Mouse (Mus musculus) T-helper 17 cell (primary cell): ENCODE data around the gene Tmtc1.

Experiments used
- in situ Hi-C, 2 experiments: fragments of 300-600 bp; cut with MboI, MseI; formaldehyde crosslinking; loops; 1 replicate in 1 of 2; 2 replicates in 1 of 2; pipeline ENCODE4 v1.15.1; 2025; ENCODE audit warnings: high pct_unique_total_duplicates in 2 of 2

Gene Tmtc1

DNA sequence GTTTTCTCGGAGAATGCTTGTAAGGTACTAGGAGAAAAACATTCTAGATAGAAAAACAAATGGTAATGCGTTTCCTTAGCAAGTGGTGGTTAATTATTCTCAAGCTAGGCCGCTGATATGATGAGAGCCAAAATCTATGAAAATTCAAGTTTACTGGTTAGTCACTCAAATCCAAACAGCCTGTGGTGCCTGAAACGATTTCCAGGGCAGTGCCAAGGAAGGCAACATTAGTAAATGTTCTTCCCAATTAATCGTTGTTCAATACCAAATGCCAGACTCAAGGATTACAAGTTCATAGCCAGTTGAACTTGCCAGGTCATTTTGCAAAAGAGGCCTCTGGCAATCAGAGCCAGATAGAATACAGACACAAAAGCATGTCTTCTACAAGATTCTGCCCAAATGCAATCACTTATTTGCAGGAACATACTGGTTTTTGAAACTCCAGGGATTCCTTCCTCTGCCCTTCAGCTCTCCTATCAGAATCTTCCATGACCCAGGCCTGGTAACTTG is 128.6 kb downstream of the Tmtc1 start:
- in situ Hi-C loops = no loop called here

DNA sequence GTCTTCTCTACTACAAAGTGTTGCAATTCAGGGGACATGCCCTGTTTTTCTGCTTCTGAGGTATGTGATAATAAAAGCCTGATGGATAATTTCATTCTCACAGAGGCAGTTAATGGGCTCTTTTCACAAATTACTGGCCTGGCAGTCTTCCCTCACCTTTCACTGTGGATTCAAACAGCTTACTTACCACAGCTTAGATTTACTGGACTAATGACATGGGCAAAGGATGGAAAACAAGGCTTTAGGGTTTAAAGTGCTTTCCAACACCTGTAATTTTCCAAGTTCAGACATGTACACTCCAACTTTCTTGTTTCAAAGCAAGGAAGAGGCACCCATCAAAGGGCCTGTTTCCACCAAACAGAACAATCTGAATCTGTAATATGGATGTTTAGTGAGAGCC is 129.1 kb downstream of the Tmtc1 start:
- in situ Hi-C loops = no loop called here

DNA sequence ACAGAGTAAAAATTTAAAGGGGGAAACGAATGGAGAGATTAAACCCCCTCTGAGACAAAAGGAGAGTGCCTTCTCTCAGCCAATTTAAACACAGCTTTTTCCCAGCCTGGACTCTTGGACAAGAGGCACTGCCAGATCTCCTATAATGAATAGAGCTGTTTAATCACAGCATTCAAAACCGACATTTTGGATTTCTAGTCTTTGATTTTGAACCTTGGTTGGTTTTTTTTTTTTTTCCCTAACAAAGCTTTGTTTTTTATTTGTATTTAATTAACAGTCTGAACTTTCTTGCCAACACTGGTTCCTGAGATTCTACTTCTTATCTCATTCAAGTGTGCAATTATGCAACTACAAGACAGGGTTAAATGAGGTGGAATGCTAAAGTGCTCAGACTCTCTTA is 133.2 kb downstream of the Tmtc1 start:
- in situ Hi-C loops = no loop called here

DNA sequence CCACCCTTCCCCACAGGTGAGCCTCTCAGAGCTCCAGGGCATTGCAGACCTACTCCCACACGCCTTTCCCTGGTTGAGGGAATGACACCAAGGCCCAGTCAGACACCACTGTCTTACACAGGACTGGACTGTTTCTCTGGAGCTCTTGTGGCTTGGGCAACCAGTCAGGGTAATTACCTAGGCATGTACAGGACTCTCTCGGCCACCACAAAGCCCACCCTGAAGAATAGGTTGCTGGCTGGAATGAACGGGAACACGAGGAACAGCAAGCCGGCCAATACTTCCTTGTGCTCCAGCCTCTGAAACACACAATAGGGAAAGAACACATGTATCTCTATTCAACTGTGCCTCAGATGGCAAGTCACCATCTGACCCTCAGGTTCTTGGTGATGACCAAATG is 138.4 kb downstream of the Tmtc1 start:
- in situ Hi-C loops = no loop called here

DNA sequence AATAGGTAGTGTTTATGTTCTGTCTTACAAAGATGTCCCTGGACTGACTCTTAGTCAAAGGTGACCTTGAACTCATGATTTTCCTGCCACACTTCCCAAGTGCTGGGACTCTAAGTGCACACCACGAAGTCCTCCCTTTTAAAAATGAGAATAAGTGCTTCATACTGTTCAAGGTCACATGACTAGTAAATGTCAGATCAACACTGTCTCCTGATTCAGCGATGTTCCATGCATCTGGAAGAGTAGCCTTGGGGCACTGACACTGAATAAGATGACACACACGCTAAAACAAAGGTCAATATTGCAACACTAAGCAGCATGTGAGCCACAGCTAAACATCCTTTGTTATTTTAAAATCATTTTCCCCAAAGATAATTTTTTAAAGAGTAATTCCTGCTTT is 139.0 kb downstream of the Tmtc1 start:
- in situ Hi-C loops = no loop called here

DNA sequence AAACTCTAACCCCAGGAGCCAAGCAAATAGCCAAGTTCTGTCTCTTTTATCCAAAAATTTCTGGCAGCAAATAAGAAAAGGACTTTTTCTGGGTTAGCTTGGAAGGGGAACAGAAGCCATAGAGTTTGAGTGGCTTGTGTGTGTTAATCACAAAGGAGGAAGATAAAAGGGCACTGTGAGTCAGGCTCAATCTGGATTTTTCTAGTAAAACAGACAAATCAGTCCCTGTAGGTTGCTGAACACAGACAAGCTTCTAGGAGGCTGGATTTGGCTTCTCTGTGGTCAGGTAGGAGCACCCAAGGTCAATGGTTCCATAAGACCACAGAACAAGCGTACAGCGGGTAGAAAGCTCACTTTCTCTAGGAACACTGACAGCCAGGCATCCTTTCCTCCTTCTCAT is 141.9 kb downstream of the Tmtc1 start:
- in situ Hi-C loops = no loop called here

DNA sequence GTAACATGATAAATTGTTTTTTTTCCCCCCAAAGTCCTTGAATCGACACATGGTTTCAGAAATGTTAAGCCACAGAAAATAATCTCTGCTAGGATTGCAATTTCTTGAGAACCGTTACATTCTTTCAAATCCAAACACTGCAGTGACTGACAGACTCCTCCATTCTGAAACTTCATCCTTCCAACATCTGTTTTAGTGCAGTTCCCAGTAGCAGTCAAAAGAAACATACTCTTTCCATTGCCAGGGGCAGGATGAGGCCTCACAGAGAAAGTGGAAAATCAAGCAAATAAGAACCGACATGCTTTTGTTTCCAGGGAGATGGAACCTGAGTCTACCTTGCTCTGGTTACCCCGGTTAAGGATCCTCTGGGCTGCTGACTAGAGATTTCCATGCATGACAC is 147.1 kb downstream of the Tmtc1 start:
- in situ Hi-C loops = no loop called here

DNA sequence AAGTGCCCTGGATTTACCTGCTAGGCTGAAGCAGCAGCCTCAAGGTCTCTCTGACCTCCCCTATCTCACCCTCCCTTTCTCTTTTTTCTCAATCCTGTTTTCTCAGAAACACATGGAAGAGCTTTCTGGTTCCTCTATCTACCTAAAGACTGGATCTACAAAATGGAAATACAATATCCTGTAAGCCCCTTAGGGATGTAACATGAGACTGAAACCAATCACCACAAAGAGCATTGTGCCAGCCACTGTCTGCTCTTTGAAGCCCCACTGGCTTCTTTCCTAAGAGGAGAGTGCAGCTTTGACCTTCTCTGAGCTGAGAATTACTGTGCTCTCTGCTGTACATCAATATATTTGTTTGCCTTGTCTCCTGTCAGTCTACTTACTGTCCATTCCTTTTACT is 147.8 kb downstream of the Tmtc1 start:
- in situ Hi-C loops = no loop called here

DNA sequence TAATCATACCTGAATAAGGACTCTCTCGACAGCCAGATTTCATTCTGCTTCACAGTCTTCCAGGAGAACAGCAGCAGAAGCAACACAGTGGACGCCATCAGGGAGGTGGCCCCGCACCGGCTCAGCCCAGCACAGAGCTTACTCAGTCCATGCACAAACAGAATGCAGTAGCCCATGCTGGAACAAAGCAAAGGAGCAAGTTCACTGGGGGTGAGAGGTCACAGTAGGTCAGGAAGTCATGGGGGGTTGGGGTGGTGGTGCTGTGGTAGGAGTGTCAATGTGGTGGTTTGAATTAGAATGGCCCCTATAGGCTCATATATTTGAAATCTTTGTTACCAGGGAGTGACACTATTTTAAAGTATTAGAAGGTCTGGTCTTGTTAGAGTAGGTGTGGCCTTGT is 149.7 kb downstream of the Tmtc1 start:
- in situ Hi-C loops = no loop called here

DNA sequence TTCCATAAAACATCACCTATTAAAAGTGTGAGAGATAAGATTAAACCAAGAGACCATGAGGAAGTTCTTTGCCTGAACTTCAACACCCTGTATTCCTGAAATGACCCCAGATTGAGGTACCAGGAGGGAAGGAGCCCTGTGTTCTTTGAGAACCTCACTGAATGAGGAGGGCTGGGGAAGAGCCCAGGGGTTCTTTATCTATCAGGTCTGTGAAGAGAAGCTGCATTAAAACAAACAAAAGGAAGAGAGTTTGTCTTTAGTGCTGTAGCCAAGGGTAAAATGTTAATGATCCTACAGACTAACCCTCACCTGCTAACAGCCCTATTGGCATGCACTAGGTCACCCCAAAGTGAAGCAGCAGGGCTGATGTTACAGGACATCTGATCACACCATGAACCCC is 153.3 kb downstream of the Tmtc1 start:
- in situ Hi-C loops = no loop called here

DNA sequence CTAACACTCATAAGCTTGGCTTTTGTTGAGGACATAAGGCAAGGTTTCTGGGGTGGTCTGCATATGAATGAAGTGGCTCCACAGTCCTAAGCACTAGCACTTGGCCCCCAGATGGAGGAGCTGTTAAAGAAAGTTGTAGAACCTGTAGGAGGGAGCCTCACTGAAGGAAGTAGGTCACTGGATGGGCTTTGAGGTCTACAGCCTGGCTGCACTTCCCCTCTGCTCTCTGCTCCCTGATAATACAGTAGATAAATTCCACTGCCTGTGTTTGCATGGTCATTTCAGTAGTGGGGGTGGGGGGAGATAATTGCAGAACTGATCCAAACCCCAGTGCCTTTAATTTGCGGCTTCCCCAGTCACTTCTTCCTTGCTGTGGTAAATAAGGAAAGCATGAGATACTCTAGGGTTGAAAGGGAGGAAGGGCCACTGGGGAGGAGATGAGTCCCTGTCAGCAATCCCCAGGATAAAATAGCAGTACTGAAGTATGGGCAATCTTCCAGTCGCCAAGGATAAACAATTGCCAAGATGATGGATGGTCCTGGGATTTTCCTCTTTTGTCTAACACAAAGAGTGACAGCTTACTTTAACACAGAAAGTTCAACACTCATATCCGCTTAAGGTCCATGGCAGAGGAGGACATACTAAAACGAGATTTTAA is 160.8 kb downstream of the Tmtc1 start:
- in situ Hi-C loops = no loop called here

DNA sequence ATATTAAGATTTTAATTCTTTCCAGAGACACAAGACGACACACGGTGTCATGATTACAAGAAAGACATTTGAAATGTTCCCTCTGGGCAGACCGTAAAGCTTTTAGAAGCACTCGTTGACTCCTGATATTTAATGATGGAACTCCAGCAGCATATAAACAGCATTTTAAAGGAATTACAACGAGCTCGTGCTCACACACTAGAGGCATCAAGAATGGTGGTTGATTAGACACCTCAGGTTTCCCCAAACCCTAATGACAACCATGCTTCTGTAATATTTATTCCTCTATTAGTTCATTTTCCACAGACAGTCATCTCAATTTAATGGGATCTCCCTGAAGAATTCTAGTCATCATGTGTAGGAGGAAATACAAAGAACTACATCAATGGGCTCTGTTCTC is 164.9 kb downstream of the Tmtc1 start:
- in situ Hi-C loops = no loop called here

DNA sequence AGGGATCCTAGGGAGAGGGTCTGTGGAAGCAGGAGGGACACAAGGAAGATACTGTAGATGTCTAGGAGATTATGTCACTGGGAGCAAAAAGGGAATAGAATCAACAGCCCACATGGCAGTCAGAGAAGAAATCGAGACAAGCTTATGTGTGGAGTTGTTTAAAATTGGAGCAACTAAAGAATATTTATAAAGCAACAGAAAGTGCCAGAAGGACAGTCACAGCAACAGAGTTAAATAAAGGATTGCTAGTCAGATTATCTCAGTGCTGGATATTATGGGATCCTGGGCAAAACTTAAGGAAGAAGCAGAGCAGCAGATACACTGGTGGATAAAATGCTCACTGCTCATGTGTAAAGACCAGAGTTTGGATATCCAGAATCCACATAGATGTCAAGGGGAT is 167.8 kb downstream of the Tmtc1 start:
- in situ Hi-C loops = no loop called here

DNA sequence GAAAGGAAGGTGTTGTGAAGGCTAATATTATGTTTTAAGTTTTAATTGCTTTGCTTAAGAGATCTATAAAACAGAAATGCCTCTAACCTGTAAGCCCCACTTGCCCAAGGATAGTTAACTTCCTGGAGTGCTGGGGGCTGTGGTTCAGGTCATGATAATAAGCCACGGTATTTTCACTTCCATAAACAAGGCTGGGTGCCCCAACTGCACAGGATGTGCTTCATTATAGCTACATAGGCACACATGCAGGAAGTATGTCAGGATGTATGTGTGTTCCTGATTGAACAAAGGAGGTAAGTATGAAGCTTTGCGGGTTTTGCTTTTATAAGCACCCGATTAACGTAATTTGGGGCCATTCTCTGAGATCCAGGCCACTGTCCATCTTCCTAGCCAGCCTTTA is 169.1 kb downstream of the Tmtc1 start:
- in situ Hi-C loops = no loop called here

DNA sequence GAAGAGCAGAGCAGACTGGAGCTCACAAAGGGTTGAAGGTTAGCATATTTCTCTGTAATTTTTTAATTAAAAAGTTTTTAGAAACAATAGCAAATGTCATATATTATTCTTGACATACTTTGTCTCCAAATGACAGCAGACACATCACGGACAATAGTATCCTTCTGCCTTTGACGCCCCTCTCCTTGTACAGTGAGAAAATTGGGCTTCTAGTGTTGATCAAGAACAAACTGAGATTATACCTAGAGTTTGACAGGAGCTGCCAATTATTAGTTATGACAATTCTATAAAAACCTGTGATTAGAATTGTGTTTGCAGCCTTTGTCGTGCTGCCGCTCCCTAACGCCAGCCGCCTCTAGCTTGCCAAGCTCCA is 183.5 kb downstream of the Tmtc1 start:
- in situ Hi-C loops = no loop called here

DNA sequence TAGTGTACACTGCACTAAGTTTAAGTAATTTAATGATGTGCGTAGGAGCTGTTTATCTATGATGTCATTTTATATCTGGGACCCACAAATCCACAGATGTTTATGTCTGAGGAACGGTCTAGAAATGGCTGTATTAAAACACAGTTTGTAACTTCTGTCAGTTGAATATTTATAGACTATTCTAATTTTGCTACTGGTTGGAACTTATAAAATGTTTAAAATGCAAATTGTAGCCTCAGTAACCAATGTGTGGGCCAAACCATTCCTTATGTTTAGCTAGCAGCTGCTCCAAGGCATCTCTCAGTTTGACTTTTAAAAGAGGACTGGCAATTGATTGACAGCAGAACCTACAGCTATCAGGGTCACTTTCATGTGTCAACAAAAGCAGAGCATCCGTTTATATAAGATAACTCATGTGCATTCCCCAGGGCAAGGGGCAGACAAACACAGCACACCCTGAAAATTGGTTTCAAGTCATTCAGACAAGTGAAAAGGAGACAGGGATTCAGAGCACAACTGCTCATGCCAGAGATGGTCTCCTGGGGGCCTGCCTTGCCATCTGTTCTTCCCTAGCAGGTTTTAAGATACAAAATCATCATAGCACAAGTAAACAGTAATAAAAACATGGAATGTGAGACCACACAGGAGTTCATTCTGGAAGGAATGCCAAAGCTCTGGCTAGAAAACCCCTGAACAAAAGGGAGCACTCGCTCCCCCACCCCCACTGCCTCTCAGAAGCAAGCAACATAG is 184.0 kb downstream of the Tmtc1 start:
- in situ Hi-C loops = loop anchor here in 1 of 2 experiments (10.0 kb wide), 1 partner anchor 295 kb away; no protein-coding TSS in a partner anchor

DNA sequence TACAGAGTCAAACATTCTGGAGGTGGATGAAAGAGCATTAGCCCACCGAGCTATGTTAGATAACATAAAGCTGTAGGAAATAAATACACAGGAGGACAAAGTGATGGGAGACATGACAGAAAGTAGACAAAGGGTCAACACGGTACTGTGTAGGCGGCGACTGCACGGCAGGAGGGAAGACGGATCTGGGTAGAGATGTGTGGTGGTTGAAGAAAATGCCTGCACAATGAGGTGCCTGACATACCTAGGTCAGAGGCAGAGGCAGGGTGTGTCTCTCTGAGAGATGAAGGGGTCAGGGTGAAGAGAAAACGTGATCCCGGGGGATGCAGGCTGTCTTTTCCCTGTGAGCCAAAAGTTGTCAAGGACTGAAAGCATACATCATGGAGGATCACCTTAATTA is 185.1 kb downstream of the Tmtc1 start:
- in situ Hi-C loops = loop anchor here in 1 of 2 experiments (10.0 kb wide), 1 partner anchor 296 kb away; no protein-coding TSS in a partner anchor

DNA sequence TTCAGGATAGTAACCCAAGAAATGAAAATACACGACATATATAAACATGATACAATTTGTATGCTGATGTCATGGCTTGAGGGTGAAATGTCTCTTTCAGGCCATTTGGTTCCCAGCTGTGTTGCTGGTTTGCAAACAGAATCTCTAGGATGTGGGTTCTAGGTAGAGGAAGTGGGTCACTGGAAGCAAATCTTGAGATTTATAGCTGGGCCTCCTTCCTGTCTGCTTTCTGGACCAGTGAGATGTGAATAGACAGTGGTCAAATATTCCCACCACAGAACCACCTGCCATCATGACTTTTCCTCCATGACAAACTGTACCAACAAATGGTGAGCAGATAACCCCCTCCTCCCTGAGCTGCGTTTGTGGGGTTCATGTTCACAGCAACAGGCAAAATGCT is 186.4 kb downstream of the Tmtc1 start:
- in situ Hi-C loops = loop anchor here in 1 of 2 experiments (10.0 kb wide), 1 partner anchor 297 kb away; no protein-coding TSS in a partner anchor

DNA sequence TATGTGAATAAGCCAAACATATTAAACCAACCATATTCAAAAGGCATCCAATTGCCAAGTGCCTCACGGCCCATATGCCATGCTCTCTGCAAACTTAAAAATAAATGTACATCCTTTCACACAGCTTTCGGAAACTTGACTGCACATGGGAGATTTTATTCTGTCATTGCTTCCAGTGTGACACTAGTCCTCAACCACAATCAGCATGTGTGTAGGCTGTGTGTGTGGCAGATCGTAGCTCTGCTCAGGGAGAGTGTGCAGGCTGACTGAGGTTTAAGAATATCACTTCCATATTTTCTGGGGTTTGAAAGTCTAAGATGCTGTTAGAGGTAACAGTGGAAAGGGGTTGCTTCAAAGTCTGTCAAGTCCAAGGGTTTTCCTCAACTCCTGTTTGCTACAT is 188.1 kb downstream of the Tmtc1 start:
- in situ Hi-C loops = loop anchor here in 1 of 2 experiments (10.0 kb wide), 1 partner anchor 299 kb away; no protein-coding TSS in a partner anchor

DNA sequence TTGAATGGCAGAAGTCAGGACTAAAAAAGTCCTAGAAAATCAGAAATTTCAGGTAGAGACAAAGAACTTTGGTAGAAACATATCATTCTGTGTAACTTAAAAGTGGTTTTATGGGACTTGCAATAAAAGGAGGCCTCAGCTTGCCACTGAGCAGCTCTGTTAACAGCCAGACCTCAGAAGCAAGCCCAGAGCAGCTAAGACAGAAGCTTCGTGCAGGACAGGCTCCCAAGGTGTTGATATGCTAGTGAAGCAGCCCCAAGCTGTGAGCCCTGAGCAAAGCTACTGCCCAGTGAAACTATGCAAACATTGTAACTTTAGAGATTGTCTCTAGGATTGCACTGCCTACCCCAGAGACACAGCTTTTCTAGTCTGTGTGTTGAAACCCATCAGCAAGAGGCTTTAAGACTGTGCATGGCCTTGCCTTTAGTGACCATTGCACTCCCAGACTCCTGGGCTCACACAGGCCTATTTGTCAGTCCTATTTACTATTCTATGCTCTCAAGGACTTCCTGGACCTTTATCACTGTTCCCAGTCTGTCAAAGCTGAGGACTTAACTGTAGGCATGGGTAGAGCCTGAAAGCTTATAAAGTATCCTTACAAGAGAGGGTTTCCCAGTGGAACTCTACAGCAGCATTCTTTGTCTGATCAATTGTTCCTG is 188.7 kb downstream of the Tmtc1 start:
- in situ Hi-C loops = loop anchor here in 1 of 2 experiments (10.0 kb wide), 1 partner anchor 299 kb away; no protein-coding TSS in a partner anchor

DNA sequence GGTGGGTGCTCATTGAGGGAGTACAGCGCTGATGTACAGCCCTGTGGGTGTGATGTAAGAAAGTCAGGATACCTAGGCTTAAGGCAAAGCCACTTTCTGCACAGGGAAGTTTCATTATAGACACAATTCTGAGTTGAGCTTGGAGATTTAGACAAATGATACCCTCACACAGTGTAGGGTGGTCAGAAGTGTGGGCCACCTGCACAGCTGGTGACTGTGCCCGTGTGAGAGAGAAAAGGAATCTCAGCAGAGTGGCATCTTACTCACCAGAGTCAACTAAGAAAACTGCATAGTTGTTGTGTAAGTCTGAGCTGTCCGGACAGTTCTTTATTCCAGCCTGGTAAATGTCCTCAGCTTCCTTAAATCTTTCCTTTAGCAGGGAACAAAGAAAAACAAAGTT is 195.0 kb downstream of the Tmtc1 start:
- in situ Hi-C loops = loop anchor here (25.0 kb wide), 1 partner anchor 663 kb away; no protein-coding TSS in a partner anchor

DNA sequence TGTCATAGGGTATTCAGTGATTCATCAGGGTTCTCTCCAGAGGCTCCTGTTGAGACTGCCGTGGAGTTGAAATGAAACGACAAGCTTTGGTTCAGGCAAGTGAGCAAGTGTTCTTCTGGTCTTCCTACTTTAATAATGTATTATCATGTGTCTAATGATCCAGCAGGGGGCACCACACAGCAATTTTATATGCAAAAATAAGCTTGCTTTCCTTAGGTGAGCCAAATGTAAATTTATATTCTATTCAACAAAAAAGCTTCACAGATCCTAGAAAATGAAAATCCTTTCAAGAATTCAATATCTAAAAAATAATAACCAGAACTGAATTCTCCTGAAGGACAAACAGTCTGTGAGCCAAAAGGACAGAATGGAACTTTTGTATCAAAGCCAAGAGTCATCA is 195.6 kb downstream of the Tmtc1 start:
- in situ Hi-C loops = loop anchor here (25.0 kb wide), 1 partner anchor 664 kb away; no protein-coding TSS in a partner anchor
